Mouse (Mus musculus) gastrocnemius, postnatal 36 days (tissue): ENCODE measurements around the gene Gm13089. TPM values are rescaled to one million over a fixed set of nuclear protein-coding genes. Genes with fewer than 3 reads are reported as not detected.
"Not testable (repeated sequence)": the region's sequence is repeated elsewhere in the genome, so short reads cannot be mapped to it uniquely, and the experiment has no call there.

Source experiments
- DNase-seq, 2 experiments: peaks; one replicate each; pipeline ENCODE4 v3.0.0; 2022
- intact Hi-C: fragments of 180-260 bp; cut with DNase I; formaldehyde crosslinking; loops from one replicate; pipeline ENCODE4 v1.15.1; 2025
- long read RNA-seq, 2 experiments: library from polyadenylated mRNA; stranded (forward); transcript quantifications; one replicate each; pipeline ENCODE4 v2.0.0; 2021
- total RNA-seq, 2 experiments: library from RNA; stranded (reverse); gene quantifications; 2 replicates each; pipeline ENCODE4 v1.2.3; 2021

Gene Gm13089
- total RNA-seq = not detected
- long read RNA-seq, experiment 1 = 0 reads
- long read RNA-seq, experiment 2 = 0 reads

DNA sequence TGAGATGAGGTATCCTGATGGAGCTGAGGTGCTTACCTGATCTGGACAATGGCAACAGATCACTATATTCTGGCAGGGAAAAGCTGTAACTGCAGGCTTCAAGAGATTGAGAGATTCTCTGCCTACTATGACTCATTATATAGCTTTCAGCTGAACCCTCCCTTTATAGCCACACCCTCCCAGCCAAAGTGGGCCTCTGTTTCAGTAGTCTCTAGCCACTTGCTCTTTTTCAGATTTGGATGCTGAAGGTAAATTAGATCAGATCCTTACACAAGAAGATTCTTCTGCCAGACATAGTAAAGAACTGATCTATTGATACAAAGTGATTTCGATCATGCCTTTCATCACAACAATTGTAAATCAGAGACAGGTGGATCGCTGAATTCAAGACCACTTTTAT is at the start of gene Gm13089:
TSS of gene Gm13089 (minus strand) at position 101 of the 400 bp plus-strand sequence.
- no peak for DNase-seq
- intact Hi-C loops = no loop called here

DNA sequence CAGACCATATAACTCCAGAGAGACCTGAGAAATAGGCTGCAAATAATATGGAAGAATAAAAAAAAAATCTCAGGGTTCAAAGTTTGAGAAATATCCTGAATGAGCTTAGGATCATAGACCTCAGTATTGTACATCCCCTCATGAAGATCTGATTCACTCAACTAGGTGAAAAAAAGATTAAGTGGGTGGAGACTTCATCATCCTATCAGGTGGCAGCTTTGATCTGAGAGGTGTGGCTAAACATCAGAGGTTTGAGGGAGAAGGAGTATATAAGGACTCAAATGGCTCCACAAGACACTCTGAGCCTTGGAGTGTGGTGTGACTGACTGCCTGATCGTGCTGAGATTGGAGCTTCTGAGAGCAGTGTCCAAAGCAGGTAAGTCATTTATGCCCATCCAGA is 16.6 kb upstream of the Gm13089 start, which contains the start of gene Gm13078:
TSS of gene Gm13078 (plus strand) at position 301 of the 400 bp plus-strand sequence.
- DNase-seq = no peak
- intact Hi-C loops = no loop called here

DNA sequence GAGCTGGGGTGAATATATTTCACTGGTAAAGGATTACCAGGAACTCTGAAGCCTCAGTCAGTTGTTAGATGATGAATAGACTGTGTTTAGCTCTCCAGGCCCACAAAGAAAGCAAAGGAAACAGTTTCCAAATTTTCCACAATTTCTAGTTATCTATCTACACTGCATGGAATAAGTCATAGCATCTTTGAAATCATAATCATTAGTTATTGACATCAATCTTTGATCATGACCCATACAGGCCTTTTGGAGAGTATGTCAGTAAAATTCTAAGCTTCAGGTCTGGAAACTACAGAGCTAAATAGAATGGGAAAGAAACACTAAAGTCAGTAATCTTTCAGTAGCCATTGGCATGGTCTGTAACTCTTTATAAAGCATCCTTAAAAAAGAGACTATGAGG is 45.4 kb downstream of the Gm13089 start, which contains the start of gene Gm13088:
TSS of gene Gm13088 (minus strand) at position 101 of the 400 bp plus-strand sequence.
- intact Hi-C loops, DNase-seq: not testable (repeated sequence)

Other genes starting within 250 kb of the Gm13089 start
- not detected for gene Gm13043, start 191.4 kb downstream of the Gm13089 start, total RNA-seq
- not detected for gene Gm13040, start 166.8 kb downstream of the Gm13089 start, total RNA-seq
- not detected for gene BC080695, start 151.0 kb downstream of the Gm13089 start, total RNA-seq
- gene Gm13057, start 151.0 kb downstream of the Gm13089 start, total RNA-seq = not detected
- gene Gm13083, start 87.7 kb downstream of the Gm13089 start, total RNA-seq = not detected
- not detected for gene Gm13088, start 45.5 kb downstream of the Gm13089 start, total RNA-seq
- gene Gm13078, start 16.7 kb upstream of the Gm13089 start, total RNA-seq = not detected
- not detected for gene Gm13023, start 86.6 kb upstream of the Gm13089 start, total RNA-seq
- gene Gm13084, start 113.4 kb upstream of the Gm13089 start, total RNA-seq = not detected
- gene Gm13103, start 143.8 kb upstream of the Gm13089 start, total RNA-seq = not detected
- gene Pramef6, start 197.7 kb upstream of the Gm13089 start, total RNA-seq = not detected
- gene Pramef25, start 248.3 kb upstream of the Gm13089 start, total RNA-seq = not detected